Mouse (Mus musculus) CH12.LX (cell line): ENCODE measurements around the gene Dkkl1. TPM values are rescaled to one million over a fixed set of nuclear protein-coding genes. Genes with fewer than 3 reads are reported as not detected.

Experiments used
- DNase-seq: peaks from one replicate; pipeline ENCODE4 v3.0.0-alpha.2; 2013; ENCODE audit errors: extremely low read depth
- H3K27ac ChIP-seq: 2 replicates; pipeline ENCODE4 v1.5.1; 2012; ENCODE audit warnings: low read depth, mild to moderate bottlenecking, control low read depth, moderate library complexity; ENCODE audit not compliant: insufficient read depth
- H3K27me3 ChIP-seq: replicated peaks from 2 replicates; pipeline ENCODE3; 2012; ENCODE audit warnings: inconsistent platforms
- H3K36me3 ChIP-seq, 2 experiments: replicated peaks in 1 of 2; 2 replicates each; pipeline versions ENCODE3 to v1.6.1; 2012; ENCODE audit warnings: inconsistent platforms in 1 of 2, low read length in 1 of 2, mild to moderate bottlenecking in 1 of 2, mixed read lengths in 1 of 2, moderate library complexity in 1 of 2; ENCODE audit not compliant: control insufficient read depth in 1 of 2, insufficient read depth in 1 of 2
- H3K4me1 ChIP-seq, 2 experiments: 2 replicates each; pipeline ENCODE4 v1.6.1; 2012; ENCODE audit warnings: inconsistent platforms in 1 of 2, moderate library complexity in 1 of 2; ENCODE audit not compliant: insufficient read depth in 2 of 2, control insufficient read depth in 1 of 2
- H3K4me2 ChIP-seq: 2 replicates; pipeline ENCODE4 v1.6.1; 2012; ENCODE audit warnings: low read depth, mild to moderate bottlenecking, control low read depth; ENCODE audit not compliant: poor library complexity, insufficient read depth, severe bottlenecking
- H3K4me3 ChIP-seq, 3 experiments: fragments of 150-350 bp in 1 of 3; sonication (generic) in 1 of 3; replicated peaks in 1 of 3; 2 replicates each; pipeline versions ENCODE3 to v1.5.1; 2011 to 2012; ENCODE audit warnings: low read depth in 2 of 3, low read length in 2 of 3, mild to moderate bottlenecking in 2 of 3, moderate library complexity in 2 of 3, control low read depth in 1 of 3, improper control_type of control experiment in 1 of 3, inconsistent platforms in 1 of 3, mixed read lengths in 1 of 3; ENCODE audit not compliant: poor library complexity in 1 of 3
- H3K79me2 ChIP-seq: replicated peaks from 2 replicates; pipeline ENCODE4 v1.6.1; 2012; ENCODE audit warnings: mild to moderate bottlenecking, moderate library complexity; ENCODE audit not compliant: control insufficient read depth, poor library complexity, insufficient read depth, severe bottlenecking; ENCODE audit errors: extremely low read depth
- H3K9ac ChIP-seq: 2 replicates; pipeline ENCODE4 v1.6.1; 2012; ENCODE audit warnings: low read depth, mild to moderate bottlenecking, control low read depth, moderate library complexity; ENCODE audit not compliant: insufficient read depth
- H3K9me3 ChIP-seq: replicated peaks from 2 replicates; pipeline ENCODE3; 2012; ENCODE audit warnings: low read length, inconsistent platforms, mixed read lengths
- BHLHE40 ChIP-seq: IDR thresholded peaks from 2 replicates; pipeline ENCODE4 v1.6.1; 2011; ENCODE audit warnings: mild to moderate bottlenecking, low read depth, low read length, improper control_type of control experiment
- CTCF ChIP-seq, 2 experiments: IDR thresholded peaks in 1 of 2; conservative IDR thresholded peaks in 1 of 2; 2 replicates each; pipeline ENCODE4 v1.5.1; 2011 to 2012; ENCODE audit warnings: low read depth in 2 of 2, low read length in 2 of 2, improper control_type of control experiment in 1 of 2, inconsistent platforms in 1 of 2, mild to moderate bottlenecking in 1 of 2, moderate library complexity in 1 of 2
- E2F4 ChIP-seq: IDR thresholded peaks from 2 replicates; pipeline ENCODE4 v1.6.1; 2011; ENCODE audit warnings: low read depth, low read length, improper control_type of control experiment; ENCODE audit not compliant: insufficient replicate concordance
- ETS1 ChIP-seq: conservative IDR thresholded peaks from 2 replicates; pipeline ENCODE4 v1.6.1; 2012; ENCODE audit warnings: low read depth, mild to moderate bottlenecking, inconsistent platforms, low read length, improper control_type of control experiment, moderate library complexity
- HCFC1 ChIP-seq: IDR thresholded peaks from 2 replicates; pipeline ENCODE4 v1.6.1; 2012; ENCODE audit warnings: low read depth, mild to moderate bottlenecking, inconsistent platforms, low read length, improper control_type of control experiment
- IRF4 ChIP-seq: IDR thresholded peaks from 2 replicates; pipeline ENCODE4 v1.6.1; 2014; ENCODE audit warnings: low read depth, mild to moderate bottlenecking, inconsistent platforms, low read length, improper control_type of control experiment
- JUN ChIP-seq: IDR thresholded peaks from 2 replicates; pipeline ENCODE4 v1.6.1; 2011; ENCODE audit warnings: low read depth, mild to moderate bottlenecking, low read length, improper control_type of control experiment, moderate library complexity; ENCODE audit not compliant: insufficient read depth
- JUND ChIP-seq: conservative IDR thresholded peaks from 2 replicates; pipeline ENCODE4 v1.6.1; 2011; ENCODE audit warnings: low read depth, low read length, improper control_type of control experiment
- MAX ChIP-seq: IDR thresholded peaks from 2 replicates; pipeline ENCODE4 v1.6.1; 2011; ENCODE audit warnings: low read length, improper control_type of control experiment
- MAZ ChIP-seq: IDR thresholded peaks from 2 replicates; pipeline ENCODE4 v1.6.1; 2012; ENCODE audit warnings: low read depth, mild to moderate bottlenecking, inconsistent platforms, low read length, improper control_type of control experiment, moderate library complexity
- MEF2A ChIP-seq: IDR thresholded peaks from 2 replicates; pipeline ENCODE4 v1.6.1; 2014; ENCODE audit warnings: low read depth, mild to moderate bottlenecking, inconsistent platforms, low read length, improper control_type of control experiment, borderline replicate concordance
- MXI1 ChIP-seq: IDR thresholded peaks from 2 replicates; pipeline ENCODE4 v1.6.1; 2011; ENCODE audit warnings: mild to moderate bottlenecking, low read depth, low read length, improper control_type of control experiment
- NRF1 ChIP-seq: IDR thresholded peaks from 2 replicates; pipeline ENCODE4 v1.6.1; 2014; ENCODE audit warnings: low read depth, mild to moderate bottlenecking, inconsistent platforms, low read length, improper control_type of control experiment, moderate library complexity
- POLR2A ChIP-seq: IDR thresholded peaks from 2 replicates; pipeline ENCODE4 v1.6.1; 2011; ENCODE audit warnings: low read depth, mild to moderate bottlenecking, improper control_type of control experiment, low read length
- RAD21 ChIP-seq: IDR thresholded peaks from 2 replicates; pipeline ENCODE4 v1.6.1; 2011; ENCODE audit warnings: low read depth, mild to moderate bottlenecking, low read length, improper control_type of control experiment, moderate library complexity
- TBP ChIP-seq: conservative IDR thresholded peaks from 2 replicates; pipeline ENCODE4 v1.6.1; 2011; ENCODE audit warnings: low read depth, low read length, improper control_type of control experiment
- USF1 ChIP-seq: IDR thresholded peaks from 2 replicates; pipeline ENCODE4 v1.6.1; 2014; ENCODE audit warnings: low read depth, mild to moderate bottlenecking, inconsistent platforms, low read length, improper control_type of control experiment
- ZNF384 ChIP-seq: IDR thresholded peaks from 2 replicates; pipeline ENCODE4 v1.6.1; 2012; ENCODE audit warnings: low read depth, low read length, improper control_type of control experiment, inconsistent platforms
- dilution Hi-C: fragments of 300-500 bp; cut with MboI; formaldehyde crosslinking; loops from 2 replicates; pipeline ENCODE4 v1.14.3; 2020; ENCODE audit warnings: low sequenced_read_pairs; ENCODE audit not compliant: extremely low pct_unique_long_range_greater_than_20kb, extremely low pct_ligation_motif_present
- in situ Hi-C: fragments of 300-500 bp; cut with MboI; formaldehyde crosslinking; loops from 3 replicates; pipeline ENCODE4 v1.14.3; 2019; ENCODE audit warnings: low sequenced_read_pairs, low pct_ligation_motif_present, low pct_unique_long_range_greater_than_20kb, mixed read lengths
- polyA plus RNA-seq: library from polyadenylated mRNA; unstranded; fragments of >175 nt; gene quantifications from 2 replicates; pipeline ENCODE4 v1.2.1, GENCODE M21; 2012; ENCODE audit warnings: low read depth; ENCODE audit not compliant: insufficient read length
- total RNA-seq, 2 experiments: library from RNA; depleted of rRNA; stranded (reverse); fragments of 300-350 nt in 1 of 2; fragments of >200 nt in 1 of 2; gene quantifications; 2 replicates each; pipeline ENCODE4 v1.2.3; 2012 to 2014

The Dkkl1 gene
- total and polyA plus RNA-seq, 3 experiments, result 0.24 to 1.6 (median 0.44) TPM

DNA sequence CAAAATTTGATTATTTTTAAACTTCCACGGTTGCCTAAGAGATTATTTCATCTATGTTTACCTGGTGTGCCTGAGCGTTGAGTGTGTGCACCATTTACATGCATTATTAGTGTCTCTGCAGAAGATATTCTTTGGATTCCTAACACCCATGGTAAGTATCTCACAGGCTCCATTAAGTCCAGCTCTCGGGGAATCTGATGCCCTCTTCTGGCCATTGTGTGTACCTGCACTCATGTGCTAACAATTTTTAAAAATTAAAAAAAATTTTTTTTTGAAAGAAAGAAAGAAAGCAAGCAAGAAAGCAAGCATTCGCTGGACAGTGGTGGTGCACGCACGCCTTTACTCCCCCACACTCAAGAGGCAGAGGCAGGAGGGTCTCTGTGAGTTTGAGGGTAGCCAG is 3.7 kb downstream of the Dkkl1 start:
- H3K4me3 ChIP-seq, result no peak overlapping the region
- dilution Hi-C loops (no loop called here), in situ Hi-C loops (no loop called here)
- peaks cover 27% of the 10 kb centered on the region for H3K27me3 ChIP-seq
- peak; percentile 29; the same call in 1 of the 2 replicates for TF ChIP-seq ZNF384
- no peak for TF ChIP-seq TBP
- TF ChIP-seq MEF2A, result no peak
- TF ChIP-seq MAZ, result no peak
- 0 out of 4 replicates have a peak, but pooled peaks of 1 of the 2 experiments have one; percentile 9 for TF ChIP-seq CTCF (conservative IDR thresholded peaks at IDR 0.05 in 1 of 2, IDR thresholded peaks at IDR 0.05 in 1 of 2; ENCODE audit: low read depth in 2 of 2, low read length in 2 of 2)
- no peak overlapping the region for H3K27ac ChIP-seq
- H3K4me2 ChIP-seq, result no peak overlapping the region
- peaks cover 5 to 29% of the 10 kb centered on the region in 2 experiments; a peak in 3 of 4 replicates for H3K4me1 ChIP-seq
- DNase-seq, result no peak
- peaks cover 14% of the 10 kb centered on the region for H3K9me3 ChIP-seq
- H3K36me3 ChIP-seq, result no peaks in the 10 kb centered on the region
- H3K79me2 ChIP-seq, result no peaks in the 10 kb centered on the region
- H3K9ac ChIP-seq, result no peak overlapping the region

DNA sequence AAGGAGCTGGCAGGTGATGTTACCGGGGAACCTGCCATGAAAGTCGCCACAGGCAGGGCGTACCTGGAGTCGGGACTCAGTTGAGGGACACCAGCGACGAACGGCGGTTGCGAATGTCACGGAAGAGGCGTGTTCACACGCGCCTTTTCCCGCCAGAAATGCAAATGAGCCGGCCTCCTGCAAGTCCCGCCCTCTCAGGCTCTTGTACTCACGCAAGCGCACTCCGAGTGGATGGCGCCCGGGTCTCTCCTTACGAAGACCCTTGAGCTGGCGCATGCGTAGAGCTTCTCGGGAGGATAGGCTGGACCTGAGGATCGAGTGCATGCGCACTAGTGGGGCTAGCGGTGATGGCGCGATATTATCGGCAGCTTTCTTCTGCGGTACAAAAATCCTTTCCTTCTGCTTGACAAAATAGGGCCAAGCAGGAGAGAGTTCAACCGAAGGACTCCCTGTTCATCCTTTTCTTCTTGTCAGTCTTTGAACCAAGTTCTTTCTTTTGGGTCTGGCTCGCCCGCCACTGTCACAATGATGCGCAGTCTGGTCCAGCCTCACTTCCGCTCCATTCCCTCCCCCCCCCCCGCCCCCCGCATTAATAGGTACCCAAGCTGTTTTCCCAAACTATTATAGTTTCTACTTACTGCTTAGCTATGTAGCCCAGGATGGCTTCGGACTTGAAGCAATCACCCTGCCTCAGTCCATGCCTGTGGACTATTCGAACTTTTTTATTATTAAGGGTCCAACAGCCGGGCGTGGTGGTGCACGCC is 7.4 kb downstream of the Dkkl1 start, which contains the start of gene Ccdc155:
Gene Ccdc155, minus strand, starts transcription at position 513 of the 764 bp plus-strand sequence.
- no peaks in the 10 kb centered on the region for H3K79me2 ChIP-seq
- peak within 1 kb of the TSS in 1 of 3 experiments; percentile 31 for H3K4me3 ChIP-seq
- peaks cover 14% of the 10 kb centered on the region for H3K9me3 ChIP-seq
- H3K9ac ChIP-seq, result no peak within 1 kb of the TSS; the same call in 1 of the 2 replicates
- no peaks in the 10 kb centered on the region for H3K36me3 ChIP-seq
- peak; percentile 39 for DNase-seq
- H3K4me1 ChIP-seq, result peaks cover 2 to 13% of the 10 kb centered on the region in 2 experiments; a peak in 3 of 4 replicates
- peak within 1 kb of the TSS; percentile 35; the same call in 1 of the 2 replicates for H3K4me2 ChIP-seq
- TF ChIP-seq MAX (peak; percentile 75), NRF1 (peak; percentile 94), MXI1 (0 out of 2 replicates have a peak, but pooled peaks have one; percentile 31), IRF4 (no peak), E2F4 (peak; percentile 75; the same call in 1 of the 2 replicates), POLR2A (peak; percentile 39; the same call in 1 of the 2 replicates)
- H3K27me3 ChIP-seq, result peaks cover 28% of the 10 kb centered on the region
- dilution Hi-C loops, result no loop called here
- in situ Hi-C loops, result no loop called here
- no peak within 1 kb of the TSS for H3K27ac ChIP-seq

DNA sequence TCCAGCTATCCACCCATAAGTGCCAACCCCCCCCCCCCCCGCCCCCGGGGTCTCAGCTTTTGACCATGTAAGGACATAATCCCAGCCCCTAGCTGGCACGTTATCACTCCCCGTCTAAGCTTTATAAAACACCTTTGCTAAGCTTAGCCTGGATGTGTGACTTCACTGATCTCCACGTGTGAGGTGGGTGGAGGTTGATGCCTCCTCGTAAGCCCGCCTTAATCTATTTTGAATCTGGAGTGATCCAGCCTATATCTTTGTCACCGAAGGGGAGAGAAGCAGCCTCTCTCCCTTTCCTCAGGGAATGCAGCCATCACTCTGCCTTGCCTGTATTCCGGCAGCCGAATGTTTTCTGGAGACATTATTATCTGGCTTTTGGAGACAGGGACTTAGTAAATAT is 9.3 kb downstream of the Dkkl1 start:
- in situ Hi-C loops (no loop called here), dilution Hi-C loops (no loop called here)
- H3K27me3 ChIP-seq, result peaks cover 31% of the 10 kb centered on the region
- H3K36me3 ChIP-seq, result no peaks in the 10 kb centered on the region
- no peak overlapping the region for H3K9ac ChIP-seq
- no peak overlapping the region for H3K4me3 ChIP-seq
- H3K4me2 ChIP-seq, result no peak overlapping the region
- peaks cover 9% of the 10 kb centered on the region for H3K9me3 ChIP-seq
- H3K79me2 ChIP-seq, result no peaks in the 10 kb centered on the region
- no peak for TF ChIP-seq JUN
- TF ChIP-seq JUND, result no peak
- no peak for TF ChIP-seq RAD21
- no peak for TF ChIP-seq USF1
- TF ChIP-seq BHLHE40, result no peak
- TF ChIP-seq HCFC1, result no peak
- no peak for TF ChIP-seq ZNF384
- no peak for TF ChIP-seq E2F4
- TF ChIP-seq ETS1, result no peak
- TF ChIP-seq IRF4, result no peak
- no peak for TF ChIP-seq MEF2A
- peaks cover 2 to 16% of the 10 kb centered on the region in 2 experiments; a peak in 3 of 4 replicates for H3K4me1 ChIP-seq
- no peak overlapping the region for H3K27ac ChIP-seq
- DNase-seq, result no peak
